Mouse (Mus musculus): ENCODE results near the gene Ggt6. TPM values are rescaled to one million over a fixed set of nuclear protein-coding genes. Genes with fewer than 3 reads are reported as not detected.

Ggt6 gene
- polyA plus RNA-seq, 1 experiment from 2014 or later, result not detected

DNA sequence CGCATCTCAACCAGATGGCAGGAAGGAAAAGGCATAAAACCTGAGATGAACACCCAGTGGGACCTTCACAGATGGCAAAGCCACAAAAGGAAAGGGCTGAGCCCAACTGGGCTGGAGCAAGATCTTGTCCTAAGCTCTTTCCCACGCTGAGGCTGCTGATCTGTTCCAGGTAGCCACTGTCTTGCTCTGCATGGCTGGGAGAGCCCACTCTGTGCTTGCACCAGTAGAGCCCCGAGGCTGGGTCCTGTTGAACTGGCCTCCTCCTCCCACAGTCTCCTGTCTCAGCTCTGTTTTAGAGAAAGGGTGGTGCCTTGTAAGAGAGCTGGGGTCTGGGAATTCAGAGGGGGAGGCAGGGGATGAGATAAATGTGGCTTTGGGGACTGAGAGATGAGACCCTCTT is 28.2 kb upstream of the Ggt6 start:
- DNase-seq (ENCODE audit: low spot score) (no peak), ATAC-seq (replicated peaks; ENCODE audit: insufficient number of reproducible peaks, low FRiP score, low TSS enrichment, low read depth) (no peak)
- Histone ChIP-seq H3K4me2 (ENCODE audit: low read depth, low read length) (no peak overlapping the region), H3K9ac (replicated peaks; ENCODE audit: low read length) (no peak overlapping the region), H3K27me3 (ENCODE audit: control insufficient read depth, insufficient read depth, low read length) (no peaks in the 10 kb centered on the region), H3K9me3 (replicated peaks; ENCODE audit: control insufficient read depth, low read length) (no peaks in the 10 kb centered on the region), H3K4me3 (ENCODE audit: low read depth, low read length) (no peak overlapping the region), H3K27ac (replicated peaks; ENCODE audit: low read depth, low read length) (no peak overlapping the region), H3K4me1 (ENCODE audit: control insufficient read depth, insufficient read depth, low read length) (0 out of 2 replicates have a peak, but pooled peaks cover 2% of the 10 kb centered on the region), H3K36me3 (replicated peaks; ENCODE audit: control insufficient read depth, insufficient read depth, low read depth, low read length) (no peaks in the 10 kb centered on the region)
- 19% methylated on average over 3 of the region's 3 CpGs for WGBS

DNA sequence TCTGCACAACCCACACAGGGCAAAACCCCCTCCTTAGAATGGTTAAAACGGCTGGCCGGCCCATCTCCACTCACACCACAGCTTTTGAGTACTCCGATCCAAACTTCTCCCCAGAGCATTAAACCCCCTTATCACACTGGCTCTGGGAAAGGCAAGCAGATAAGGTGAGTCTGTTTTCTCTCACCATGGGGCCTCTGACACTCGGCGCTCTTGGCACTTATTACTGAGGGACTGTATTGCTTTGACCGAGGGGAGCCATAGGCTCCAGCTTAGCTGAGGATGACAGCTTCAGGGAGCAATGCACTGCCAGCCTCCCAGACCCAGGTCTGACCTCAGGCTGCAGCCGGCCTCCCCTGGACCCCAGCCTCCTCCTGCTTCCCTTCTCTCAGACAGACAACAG is 27.8 kb upstream of the Ggt6 start:
- H3K4me1 ChIP-seq (ENCODE audit: control insufficient read depth, insufficient read depth, low read length), result 0 out of 2 replicates have a peak, but pooled peaks cover 2% of the 10 kb centered on the region
- H3K27ac ChIP-seq (replicated peaks; ENCODE audit: low read depth, low read length), result no peak overlapping the region
- 13% methylated on average over 7 of the region's 7 CpGs for WGBS
- no peaks in the 10 kb centered on the region for H3K36me3 ChIP-seq (replicated peaks; ENCODE audit: control insufficient read depth, insufficient read depth, low read depth, low read length)
- no peaks in the 10 kb centered on the region for H3K27me3 ChIP-seq (ENCODE audit: control insufficient read depth, insufficient read depth, low read length)
- H3K9me3 ChIP-seq (replicated peaks; ENCODE audit: control insufficient read depth, low read length), result no peaks in the 10 kb centered on the region
- no peak overlapping the region for H3K4me2 ChIP-seq (ENCODE audit: low read depth, low read length)
- no peak overlapping the region for H3K9ac ChIP-seq (replicated peaks; ENCODE audit: low read length)
- H3K4me3 ChIP-seq (ENCODE audit: low read depth, low read length), result no peak overlapping the region
- DNase-seq (ENCODE audit: low spot score) (no peak), ATAC-seq (replicated peaks; ENCODE audit: insufficient number of reproducible peaks, low FRiP score, low TSS enrichment, low read depth) (no peak)

- Histone ChIP-seq H3K4me1 (ENCODE audit: control insufficient read depth, insufficient read depth, low read length) (0 out of 2 replicates have a peak, but pooled peaks cover 2% of the 10 kb centered on the region), H3K4me3 (ENCODE audit: low read depth, low read length) (no peak overlapping the region), H3K27ac (replicated peaks; ENCODE audit: low read depth, low read length) (no peak overlapping the region), H3K9ac (replicated peaks; ENCODE audit: low read length) (no peak overlapping the region), H3K9me3 (replicated peaks; ENCODE audit: control insufficient read depth, low read length) (no peaks in the 10 kb centered on the region), H3K4me2 (ENCODE audit: low read depth, low read length) (no peak overlapping the region), H3K36me3 (replicated peaks; ENCODE audit: control insufficient read depth, insufficient read depth, low read depth, low read length) (no peaks in the 10 kb centered on the region), H3K27me3 (ENCODE audit: control insufficient read depth, insufficient read depth, low read length) (no peaks in the 10 kb centered on the region)
- 59% methylated on average over 9 of the region's 9 CpGs for WGBS
- DNase-seq (ENCODE audit: low spot score) (no peak), ATAC-seq (replicated peaks; ENCODE audit: insufficient number of reproducible peaks, low FRiP score, low TSS enrichment, low read depth) (no peak)
These were observed 26.7 kb upstream of the Ggt6 start for GRCm38 (mm10) chr11:72408451-72409170.

DNA sequence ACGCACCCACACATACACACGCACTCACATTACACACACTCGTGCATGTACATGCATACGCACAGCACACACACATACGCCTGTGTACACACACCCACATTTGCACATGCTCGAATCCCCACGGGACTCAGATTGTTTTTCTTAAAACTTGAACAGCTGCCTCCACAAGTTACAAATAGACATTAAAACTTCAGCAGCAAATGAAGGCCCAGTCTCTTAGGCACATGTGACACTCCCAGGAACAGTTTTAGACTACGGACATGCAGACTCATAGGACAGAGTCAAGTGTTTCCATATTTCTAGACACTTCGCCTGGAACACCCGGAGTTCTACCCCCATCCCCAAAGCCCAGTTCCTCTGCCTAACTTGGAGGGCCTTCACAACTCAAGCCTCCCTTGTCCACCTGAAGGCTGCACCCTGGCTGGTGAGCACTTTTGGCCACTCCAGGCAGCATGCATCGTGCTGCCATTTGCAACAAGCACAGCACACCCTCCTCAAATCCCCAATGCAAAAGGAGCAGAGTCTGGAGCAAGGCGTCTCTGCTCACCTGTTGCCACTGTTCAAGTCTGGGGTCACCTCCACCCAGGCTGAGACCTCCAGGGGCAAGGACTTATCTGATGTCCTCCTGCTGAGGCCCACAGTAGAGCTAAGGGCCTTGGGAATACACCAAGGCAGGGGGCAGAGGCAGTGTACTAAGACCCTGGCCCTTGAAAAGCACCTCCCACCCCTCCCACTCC is 25.5 kb upstream of the Ggt6 start:
- Histone ChIP-seq H3K27me3 (ENCODE audit: control insufficient read depth, insufficient read depth, low read length) (no peaks in the 10 kb centered on the region), H3K4me3 (ENCODE audit: low read depth, low read length) (no peak overlapping the region), H3K4me2 (ENCODE audit: low read depth, low read length) (peak overlapping the region; percentile 95; the same call in 1 of the 2 replicates), H3K9me3 (replicated peaks; ENCODE audit: control insufficient read depth, low read length) (no peaks in the 10 kb centered on the region), H3K27ac (replicated peaks; ENCODE audit: low read depth, low read length) (no peak overlapping the region), H3K9ac (replicated peaks; ENCODE audit: low read length) (no peak overlapping the region), H3K4me1 (ENCODE audit: control insufficient read depth, insufficient read depth, low read length) (0 out of 2 replicates have a peak, but pooled peaks cover 2% of the 10 kb centered on the region), H3K36me3 (replicated peaks; ENCODE audit: control insufficient read depth, insufficient read depth, low read depth, low read length) (no peaks in the 10 kb centered on the region)
- ATAC-seq (replicated peaks; ENCODE audit: insufficient number of reproducible peaks, low FRiP score, low TSS enrichment, low read depth), result no peak
- WGBS, result 70% methylated on average over 12 of the region's 12 CpGs
- no peak for DNase-seq (ENCODE audit: low spot score)

DNA sequence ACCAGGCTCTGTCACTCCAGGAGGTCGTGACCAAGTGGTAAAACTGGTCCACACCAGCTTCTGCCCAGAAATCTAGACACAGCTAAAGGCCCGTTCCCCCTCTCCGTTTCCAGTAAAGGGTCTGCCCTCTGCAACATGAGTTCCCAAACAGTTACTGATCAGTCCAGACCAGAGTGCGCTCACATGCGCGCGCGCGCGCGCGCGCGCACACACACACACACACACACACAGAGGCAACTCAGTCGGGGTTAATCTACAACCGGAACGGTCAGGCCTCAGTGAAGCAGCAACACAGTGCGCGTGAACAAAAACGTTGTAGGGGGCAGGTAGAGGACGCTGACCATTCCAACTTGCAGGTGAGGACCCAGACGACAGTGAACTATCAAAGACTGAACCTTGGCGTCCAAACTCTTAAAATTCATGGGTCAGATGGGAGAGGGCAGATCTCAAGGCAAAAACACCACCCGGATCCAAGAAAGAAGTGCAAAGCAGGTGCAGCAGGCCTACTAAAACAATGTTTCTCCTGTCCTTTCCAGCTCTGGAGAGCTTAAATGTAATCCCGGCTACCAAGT is 24.7 kb upstream of the Ggt6 start:
- Histone ChIP-seq H3K36me3 (replicated peaks; ENCODE audit: control insufficient read depth, insufficient read depth, low read depth, low read length) (no peaks in the 10 kb centered on the region), H3K27ac (replicated peaks; ENCODE audit: low read depth, low read length) (no peak overlapping the region), H3K4me2 (ENCODE audit: low read depth, low read length) (peak overlapping the region; percentile 95), H3K4me1 (ENCODE audit: control insufficient read depth, insufficient read depth, low read length) (0 out of 2 replicates have a peak, but pooled peaks cover 2% of the 10 kb centered on the region), H3K4me3 (ENCODE audit: low read depth, low read length) (peak overlapping the region; percentile 64), H3K9me3 (replicated peaks; ENCODE audit: control insufficient read depth, low read length) (no peaks in the 10 kb centered on the region), H3K27me3 (ENCODE audit: control insufficient read depth, insufficient read depth, low read length) (no peaks in the 10 kb centered on the region), H3K9ac (replicated peaks; ENCODE audit: low read length) (peak overlapping the region; percentile 10; the same call in 1 of the 2 replicates)
- WGBS, result under 1% methylated on average over 25 of the region's 25 CpGs
- DNase-seq (ENCODE audit: low spot score) (peak; percentile 14), ATAC-seq (replicated peaks; ENCODE audit: insufficient number of reproducible peaks, low FRiP score, low TSS enrichment, low read depth) (0 out of 2 replicates have a peak, but pooled peaks have one; percentile 8)

- Histone ChIP-seq H3K9ac (replicated peaks; ENCODE audit: low read length) (peak within 1 kb of the TSS; percentile 66), H3K4me2 (ENCODE audit: low read depth, low read length) (peak within 1 kb of the TSS; percentile 95), H3K9me3 (replicated peaks; ENCODE audit: control insufficient read depth, low read length) (no peaks in the 10 kb centered on the region), H3K4me3 (ENCODE audit: low read depth, low read length) (peak within 1 kb of the TSS; percentile 64), H3K27me3 (ENCODE audit: control insufficient read depth, insufficient read depth, low read length) (no peaks in the 10 kb centered on the region), H3K27ac (replicated peaks; ENCODE audit: low read depth, low read length) (no peak within 1 kb of the TSS), H3K4me1 (ENCODE audit: control insufficient read depth, insufficient read depth, low read length) (0 out of 2 replicates have a peak, but pooled peaks cover 2% of the 10 kb centered on the region), H3K36me3 (replicated peaks; ENCODE audit: control insufficient read depth, insufficient read depth, low read depth, low read length) (no peaks in the 10 kb centered on the region)
- WGBS, result under 1% methylated on average over 73 of the region's 86 CpGs
- ATAC-seq (replicated peaks; ENCODE audit: insufficient number of reproducible peaks, low FRiP score, low TSS enrichment, low read depth) (peak; percentile 85), DNase-seq (ENCODE audit: low spot score) (peak; percentile 87)
These were observed 24.0 kb upstream of the Ggt6 start, which contains the start of gene Smtnl2 for GRCm38 (mm10) chr11:72411093-72411921. Gene Smtnl2, minus strand, starts transcription at chr11:72411713.

DNA sequence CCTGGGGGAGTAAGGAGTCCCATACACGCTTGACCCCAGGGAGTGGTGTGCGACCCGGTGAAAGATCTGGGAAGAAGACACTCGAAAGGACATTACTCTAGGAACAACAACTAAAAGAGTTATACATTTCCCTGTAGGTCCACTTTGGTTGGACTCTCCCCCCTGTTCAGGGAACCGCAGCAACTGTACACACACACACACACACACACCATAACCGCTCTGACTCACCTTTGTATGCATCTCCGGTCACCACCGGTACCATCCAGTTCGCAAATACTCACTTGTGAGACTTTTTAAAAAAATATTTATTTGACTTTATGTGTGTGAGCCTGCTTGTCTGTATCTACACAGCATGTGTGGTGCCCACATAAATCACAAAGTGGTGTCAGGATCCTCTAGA is 23.4 kb upstream of the Ggt6 start:
- H3K27ac ChIP-seq (replicated peaks; ENCODE audit: low read depth, low read length), result no peak overlapping the region
- H3K4me3 ChIP-seq (ENCODE audit: low read depth, low read length), result peak overlapping the region; percentile 64
- H3K36me3 ChIP-seq (replicated peaks; ENCODE audit: control insufficient read depth, insufficient read depth, low read depth, low read length), result no peaks in the 10 kb centered on the region
- H3K9ac ChIP-seq (replicated peaks; ENCODE audit: low read length), result no peak overlapping the region
- peak overlapping the region; percentile 95 for H3K4me2 ChIP-seq (ENCODE audit: low read depth, low read length)
- 0 out of 2 replicates have a peak, but pooled peaks cover 2% of the 10 kb centered on the region for H3K4me1 ChIP-seq (ENCODE audit: control insufficient read depth, insufficient read depth, low read length)
- no peaks in the 10 kb centered on the region for H3K9me3 ChIP-seq (replicated peaks; ENCODE audit: control insufficient read depth, low read length)
- no peaks in the 10 kb centered on the region for H3K27me3 ChIP-seq (ENCODE audit: control insufficient read depth, insufficient read depth, low read length)
- no peak for DNase-seq (ENCODE audit: low spot score)
- WGBS, result 32% methylated on average over 9 of the region's 9 CpGs
- ATAC-seq (replicated peaks; ENCODE audit: insufficient number of reproducible peaks, low FRiP score, low TSS enrichment, low read depth), result no peak
